Mouse (Mus musculus): ENCODE measurements around the gene Lpar1.

- TF ChIP-seq CTCF (conservative IDR thresholded peaks at IDR 0.05; ENCODE audit: insufficient read depth, insufficient read length, low read depth, low read length) (no peak), POLR2A (IDR thresholded peaks at IDR 0.05; ENCODE audit: low read depth, low read length) (no peak)
These were observed 18.7 kb upstream of the Lpar1 start for GRCm38 (mm10) chr4:58572446-58572845.

Data from kidney, adult 2 months (tissue).